Mouse (Mus musculus) c-Kit-positive CD71-negative TER-119-negative erythroid progenitor cells, embryonic 14.5 days (primary cell): ENCODE measurements at regions not wholly inside any gene's neighbourhood (a gene's known extent, or its start where the extent isn't known, plus 50 kb on each side); places are given as distances from the start of the nearest gene placed in this dataset.
"Not testable (repeated sequence)": the region's sequence is repeated elsewhere in the genome, so short reads cannot be mapped to it uniquely, and the experiment has no call there.

Experiments
- DNase-seq: peaks from one replicate; pipeline ENCODE4 v3.0.0-alpha.2; 2013; ENCODE audit warnings: low read depth

- DNase-seq: not testable (repeated sequence)
Observed at GRCm38 (mm10) chr16:20860606-20861005, 126.3 kb upstream of the Thpo start.

- no peak for DNase-seq
Observed at GRCm38 (mm10) chr16:20854696-20855213, 120.4 kb upstream of the Thpo start.

DNA sequence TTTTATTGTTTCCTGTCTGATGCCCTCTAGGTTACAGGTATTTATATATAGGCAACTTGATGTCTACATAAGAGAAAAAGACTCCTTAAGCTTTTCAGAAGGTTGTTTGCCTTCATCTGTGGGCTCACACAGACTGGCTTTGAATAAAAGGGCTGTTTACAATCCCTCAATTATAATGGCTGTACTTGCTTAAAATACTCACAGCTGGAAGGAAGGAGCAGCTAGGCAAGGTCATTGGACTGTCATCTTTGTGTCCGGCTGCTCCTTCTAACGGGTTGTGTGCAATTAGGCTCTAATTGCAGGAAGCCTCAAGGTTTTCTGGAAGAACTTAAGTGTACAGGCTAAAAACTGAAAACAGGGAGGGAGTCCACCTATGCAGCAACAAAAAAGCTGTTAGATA, 103.8 kb upstream of the Thpo start:
- no peak for DNase-seq

DNA sequence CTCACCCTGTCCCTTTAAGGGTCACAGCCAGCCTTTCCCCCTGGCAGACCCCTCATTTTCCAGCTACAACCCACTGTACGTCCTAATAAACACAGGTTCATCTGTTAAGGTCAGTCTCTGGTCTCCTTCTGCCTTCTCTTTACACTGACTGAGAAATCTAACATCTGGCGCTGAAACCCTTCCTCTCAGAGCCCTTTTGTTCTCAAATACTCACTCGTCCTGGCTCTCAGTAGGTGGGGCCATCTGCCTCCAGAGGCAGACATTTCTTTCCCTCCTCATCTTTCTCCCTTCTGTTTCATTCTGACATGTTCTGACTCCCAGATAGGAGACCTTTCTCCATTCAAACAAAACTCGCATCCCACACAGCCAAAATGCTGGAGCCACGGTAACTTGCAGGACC, 102.6 kb upstream of the Thpo start:
- no peak for DNase-seq

DNA sequence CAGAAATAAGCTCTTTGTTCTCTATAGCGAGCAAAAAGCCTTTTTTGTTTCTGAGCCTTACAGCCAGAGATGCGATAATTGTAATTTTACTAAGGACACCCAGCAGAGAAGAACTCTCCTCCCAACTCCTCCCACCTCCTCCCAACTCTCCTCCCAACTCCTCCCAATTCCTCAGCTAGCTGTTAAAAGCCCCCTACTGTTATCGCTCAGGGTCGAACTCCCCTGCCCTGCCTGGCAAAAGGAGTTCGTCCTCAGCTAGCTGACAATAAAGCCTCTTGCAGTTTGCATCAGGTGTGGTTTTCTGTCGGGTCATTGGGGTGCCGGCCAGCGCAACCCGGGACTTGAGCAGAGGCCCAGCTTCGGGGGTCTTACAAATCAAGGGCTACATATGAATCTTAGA, 99.5 kb upstream of the Thpo start:
- not testable (repeated sequence) for DNase-seq

GRCm38 (mm10) chr16:20833301-20833700, 99.0 kb upstream of the Thpo start:
- DNase-seq: no peak

GRCm38 (mm10) chr16:20829732-20830435, 95.6 kb upstream of the Thpo start:
- no peak for DNase-seq

DNA sequence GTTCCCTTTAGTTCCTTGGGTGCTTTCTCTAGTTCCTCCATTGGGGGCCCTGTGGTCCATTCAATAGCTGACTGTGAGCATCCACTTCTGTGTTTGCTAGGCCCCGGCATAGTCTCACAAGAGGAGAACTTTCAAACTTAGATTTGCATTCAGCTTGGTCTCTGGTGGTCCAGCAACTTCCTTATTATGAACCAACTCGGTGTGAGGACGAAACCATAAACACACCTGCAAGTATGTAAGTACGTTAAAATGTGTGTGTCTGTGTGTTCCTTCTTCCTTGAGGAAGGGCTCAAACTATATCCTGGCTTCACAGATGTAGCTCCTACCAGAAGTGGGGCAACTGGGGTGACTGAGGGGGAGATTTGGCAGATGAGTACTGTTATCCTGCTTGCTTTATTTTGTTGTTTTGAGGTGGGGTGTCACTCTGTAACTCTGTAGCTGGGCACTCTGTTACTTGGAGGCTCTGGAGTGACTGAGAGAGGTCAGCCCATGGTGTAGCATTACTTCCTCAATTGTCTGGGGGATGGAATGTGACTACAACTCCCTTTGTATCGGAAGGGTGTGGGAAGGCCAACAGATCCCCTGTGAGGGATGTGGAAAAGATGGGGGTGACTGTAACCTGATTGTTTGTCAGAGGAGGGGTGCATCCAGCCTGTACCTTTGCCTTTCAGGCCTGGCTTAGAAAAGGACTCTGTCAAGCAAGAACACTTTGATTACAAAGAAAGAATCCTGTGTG, 94.9 kb upstream of the Thpo start:
- no peak for DNase-seq

GRCm38 (mm10) chr16:20824226-20824625, 89.9 kb upstream of the Thpo start:
- no peak for DNase-seq

DNA sequence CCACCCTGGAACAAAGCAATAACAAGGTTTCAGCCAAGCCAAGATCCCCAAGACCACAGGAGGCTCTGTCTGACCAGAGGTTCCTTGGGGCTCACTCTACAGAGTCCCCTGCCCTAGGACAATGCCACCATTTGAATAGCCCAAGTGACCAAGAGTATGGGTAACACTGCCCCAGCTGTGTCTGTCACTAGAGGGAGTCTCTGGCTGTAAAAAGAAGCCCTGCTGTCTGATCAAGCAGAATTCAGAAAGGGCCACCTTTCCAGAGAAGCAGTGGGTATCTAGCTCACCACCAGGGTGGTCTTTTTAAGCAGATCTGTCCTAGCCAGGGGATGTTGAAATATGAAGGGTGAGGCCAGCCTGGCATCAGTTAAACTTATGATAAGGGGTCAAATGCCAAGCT, 86.6 kb upstream of the Thpo start:
- no peak for DNase-seq

GRCm38 (mm10) chr16:20819568-20819967, 85.3 kb upstream of the Thpo start:
- no peak for DNase-seq

DNA sequence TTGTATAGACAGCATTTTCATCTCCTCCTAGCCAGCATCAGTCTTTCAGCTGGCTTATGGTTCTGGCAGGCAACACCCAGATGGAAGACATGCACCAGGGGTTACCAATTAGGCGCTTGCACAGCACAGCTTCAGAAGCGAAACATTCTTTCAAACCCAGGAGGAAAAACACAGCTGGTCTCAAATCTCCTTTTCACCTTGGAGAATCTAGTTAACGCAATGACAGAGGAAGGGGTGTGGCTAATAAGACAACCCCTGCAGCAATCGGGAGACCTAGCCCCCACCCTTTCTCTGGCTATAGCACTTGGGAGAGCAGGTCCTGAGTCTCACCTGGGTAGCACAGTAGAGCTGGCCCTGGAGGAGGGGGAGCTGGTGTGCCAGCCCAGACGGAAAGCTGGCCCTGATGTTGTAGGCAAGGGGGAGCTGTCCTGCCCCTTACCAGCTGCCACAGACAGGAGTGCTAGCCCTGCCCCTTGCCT, 84.4 kb upstream of the Thpo start:
- DNase-seq: no peak

DNA sequence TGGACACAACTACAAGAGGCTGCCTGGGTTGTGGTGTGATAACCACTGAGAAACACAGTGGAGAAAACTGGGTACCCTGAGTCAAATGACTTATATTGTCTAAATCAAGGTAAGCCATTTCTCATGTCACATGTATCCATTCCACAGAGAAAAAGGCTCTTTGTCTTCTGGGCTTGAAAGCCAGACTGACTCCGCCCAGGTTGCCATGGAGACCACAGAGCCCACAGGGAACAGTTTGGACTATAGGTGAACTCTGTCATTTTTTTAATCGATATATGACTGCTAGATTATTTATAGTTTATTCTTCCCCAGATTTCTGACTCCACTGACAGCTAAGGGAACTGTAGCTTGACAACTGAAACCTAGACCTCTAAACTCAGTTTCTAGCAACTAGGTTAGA, 80.7 kb upstream of the Thpo start:
- no peak for DNase-seq

DNA sequence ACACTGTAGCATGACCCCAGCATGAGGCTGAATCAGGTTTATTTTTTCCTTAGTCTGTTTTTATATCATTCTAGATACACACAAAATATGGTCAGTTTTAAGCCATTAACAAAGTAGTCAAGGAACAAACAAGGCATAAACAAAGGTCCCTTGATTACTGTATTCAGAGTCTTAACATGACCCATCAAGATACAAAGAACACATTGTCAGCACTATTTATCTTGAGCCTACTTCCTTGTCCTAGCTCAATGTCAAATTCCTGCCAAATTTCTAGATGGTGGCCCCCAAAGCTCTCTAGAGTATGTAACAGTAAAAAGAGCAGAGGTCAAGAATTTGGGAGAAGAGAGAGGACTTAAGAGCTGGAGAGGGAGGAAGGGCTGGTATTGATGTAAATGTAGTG, 79.9 kb upstream of the Thpo start:
- no peak for DNase-seq

- not testable (repeated sequence) for DNase-seq
Observed at GRCm38 (mm10) chr16:20812025-20812424, 77.7 kb upstream of the Thpo start.

- no peak for DNase-seq
Observed at GRCm38 (mm10) chr16:20810322-20810721, 76.0 kb upstream of the Thpo start.

DNA sequence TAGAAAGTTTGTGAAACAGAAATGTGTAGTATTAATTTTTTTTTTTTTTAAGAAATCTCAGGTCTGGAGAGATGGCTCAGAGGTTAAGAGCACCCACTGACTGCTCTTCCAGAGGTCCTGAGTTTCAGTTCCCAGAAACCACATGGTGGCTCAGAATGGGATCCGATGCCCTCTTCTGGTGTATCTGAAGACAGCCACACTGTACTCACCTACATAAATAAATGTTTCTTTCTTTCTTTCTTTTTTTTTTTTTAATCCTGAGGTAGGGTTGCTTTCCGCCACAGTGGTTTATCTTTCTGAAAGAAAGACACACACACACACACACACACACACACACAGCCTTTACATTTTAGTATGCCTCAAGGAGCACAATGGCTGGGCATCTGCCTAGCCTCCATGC, 74.0 kb upstream of the Thpo start:
- no peak for DNase-seq

DNA sequence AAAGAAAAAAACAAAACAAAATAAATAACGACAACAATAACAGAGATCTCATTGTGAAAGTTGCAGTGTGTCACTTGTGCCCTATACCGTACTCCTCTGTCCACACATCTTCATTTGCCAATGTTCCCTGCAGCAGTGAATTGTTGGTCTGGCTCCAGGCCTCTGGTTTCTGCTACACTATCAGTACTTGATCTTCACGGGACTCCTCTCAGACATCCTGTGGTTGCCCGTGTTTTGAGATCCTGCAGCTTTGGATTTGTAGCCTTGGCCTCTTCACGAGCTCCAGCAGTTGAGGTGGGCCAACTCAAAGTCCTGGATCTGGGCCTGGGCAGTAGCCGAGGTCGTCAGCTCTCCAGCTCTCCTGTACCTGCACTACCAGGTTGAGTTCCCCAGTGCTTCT, 72.4 kb upstream of the Thpo start:
- no peak for DNase-seq

GRCm38 (mm10) chr16:20805793-20806192, 71.5 kb upstream of the Thpo start:
- DNase-seq: no peak

- DNase-seq: no peak
Observed at GRCm38 (mm10) chr16:20805086-20805485, 70.8 kb upstream of the Thpo start.

GRCm38 (mm10) chr16:20804601-20805017, 70.3 kb upstream of the Thpo start:
- DNase-seq: peak; percentile 69

DNA sequence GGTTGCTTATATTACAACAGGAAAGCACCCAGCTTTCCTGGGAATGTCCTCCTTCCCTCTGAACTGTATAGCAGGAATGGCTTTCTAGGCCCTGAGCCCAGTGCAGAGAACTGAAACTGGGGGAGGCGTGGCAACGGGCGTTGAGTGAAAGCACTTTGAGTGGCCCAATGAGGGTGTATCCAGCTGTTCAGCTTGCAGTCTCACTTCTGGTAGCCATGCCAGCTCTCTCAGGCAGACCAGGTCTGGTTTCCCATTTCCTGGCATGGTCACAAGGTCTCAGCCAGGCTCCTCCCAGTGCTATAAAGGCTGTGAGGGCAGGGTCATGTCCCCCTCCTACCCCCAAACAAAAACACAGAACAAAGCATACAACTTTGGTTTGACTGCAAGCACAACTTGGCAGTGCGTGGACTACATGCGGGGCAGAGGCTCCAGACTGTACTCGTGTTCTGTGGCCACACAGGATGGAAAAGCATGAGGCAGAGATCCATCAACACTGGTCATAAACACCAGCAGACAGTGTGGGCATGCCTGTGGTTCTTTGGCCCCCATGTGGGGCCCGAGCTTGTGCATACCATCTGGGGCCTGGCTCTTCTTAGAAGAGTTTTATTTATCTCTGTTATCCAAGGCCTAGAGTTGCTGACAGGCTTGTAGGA, 69.1 kb upstream of the Thpo start:
- no peak for DNase-seq

GRCm38 (mm10) chr16:20802724-20803123, 68.4 kb upstream of the Thpo start:
- DNase-seq: no peak
